Mouse (Mus musculus): Measurements from ENCODE around the gene Copa.

Copa gene

DNA sequence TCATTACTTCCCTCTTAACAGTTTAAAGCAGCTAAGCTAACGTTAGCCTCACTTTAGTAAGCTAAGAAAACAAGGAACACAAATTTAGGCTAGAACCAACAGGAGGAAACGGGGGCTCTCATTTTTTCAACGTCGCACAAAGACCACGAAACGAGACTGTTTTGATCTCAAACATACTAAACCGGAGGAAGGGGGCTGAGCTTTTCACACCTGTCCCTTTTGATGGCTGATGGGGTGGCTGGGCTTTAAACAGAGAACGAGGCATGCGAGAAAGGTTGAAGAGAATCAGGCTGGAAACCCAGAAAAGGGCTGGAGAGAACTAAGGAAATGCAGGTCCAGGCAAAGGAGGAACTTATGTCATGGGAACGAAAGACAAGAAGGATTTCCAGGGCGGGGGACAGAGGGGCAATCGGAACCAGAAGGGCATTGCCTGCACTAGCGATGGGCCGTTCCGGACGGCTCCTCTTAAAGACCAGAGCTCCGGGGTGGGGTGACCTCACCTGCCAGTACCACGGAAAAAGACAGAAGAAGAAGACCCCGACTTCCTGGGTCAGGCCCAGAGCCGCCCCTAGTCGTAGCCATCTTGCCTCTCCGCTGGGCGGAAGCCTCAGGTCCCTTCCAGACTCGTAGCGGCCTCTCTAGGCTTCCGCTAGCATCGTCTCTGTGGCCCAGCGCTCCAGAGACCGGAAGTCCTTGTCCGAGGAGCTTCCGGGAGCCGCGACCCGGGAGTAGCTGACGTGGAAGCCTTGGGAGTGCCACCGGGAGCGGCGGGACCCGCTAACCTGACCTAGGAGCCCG, at the start of gene Copa, which contains the start of gene Ncstn:
Gene Copa, plus strand, starts transcription at position 429 of the 798 bp plus-strand sequence.
Gene Ncstn, minus strand, starts transcription at position 695 of the 798 bp plus-strand sequence.
- peak; percentile 69 for DNase-seq (ENCODE audit: low spot score)

DNA sequence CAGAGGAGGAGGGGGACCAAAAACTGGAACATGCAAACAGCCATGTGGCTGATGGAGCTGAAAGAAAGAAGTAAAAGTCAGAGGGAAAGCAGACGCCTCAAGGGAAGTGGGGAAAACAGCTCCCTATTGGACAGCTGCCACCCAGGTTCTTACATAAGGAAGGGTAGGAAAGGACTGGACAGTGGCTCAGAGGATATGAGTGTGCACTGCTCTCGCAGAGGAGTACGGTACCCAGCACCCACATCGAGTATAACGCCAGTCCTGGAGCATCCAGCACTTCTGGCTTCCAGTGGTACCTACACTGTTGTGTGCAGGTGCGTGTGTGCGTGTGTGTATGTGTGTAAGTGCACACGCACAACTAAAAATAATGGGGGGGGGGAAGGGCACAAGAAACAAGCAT, 35.9 kb upstream of the Copa start:
- no peak for DNase-seq (ENCODE audit: low spot score)

DNA sequence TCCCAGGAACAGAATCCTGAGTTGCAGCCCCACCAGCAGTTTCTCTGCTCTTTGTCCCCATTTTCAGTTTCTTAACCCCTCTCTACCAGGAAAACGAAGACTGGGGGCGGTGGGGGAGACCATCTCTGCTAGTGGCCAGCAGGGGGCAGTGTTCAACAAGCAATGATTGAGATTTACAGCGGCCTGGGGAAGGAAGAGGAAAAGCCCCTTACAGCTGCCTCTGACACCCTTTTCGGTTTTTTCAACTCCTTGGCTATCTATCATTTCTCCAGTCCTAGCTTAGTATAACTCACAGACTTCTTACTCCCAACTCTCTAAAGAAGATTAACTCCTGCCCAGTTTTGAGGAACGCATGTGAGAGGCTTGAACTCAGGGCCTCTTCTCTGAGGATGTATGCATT, 35.4 kb upstream of the Copa start:
- DNase-seq (ENCODE audit: low spot score): no peak

GRCm38 (mm10) chr1:172048241-172048734, 34.0 kb upstream of the Copa start:
- no peak for DNase-seq (ENCODE audit: low spot score)

DNA sequence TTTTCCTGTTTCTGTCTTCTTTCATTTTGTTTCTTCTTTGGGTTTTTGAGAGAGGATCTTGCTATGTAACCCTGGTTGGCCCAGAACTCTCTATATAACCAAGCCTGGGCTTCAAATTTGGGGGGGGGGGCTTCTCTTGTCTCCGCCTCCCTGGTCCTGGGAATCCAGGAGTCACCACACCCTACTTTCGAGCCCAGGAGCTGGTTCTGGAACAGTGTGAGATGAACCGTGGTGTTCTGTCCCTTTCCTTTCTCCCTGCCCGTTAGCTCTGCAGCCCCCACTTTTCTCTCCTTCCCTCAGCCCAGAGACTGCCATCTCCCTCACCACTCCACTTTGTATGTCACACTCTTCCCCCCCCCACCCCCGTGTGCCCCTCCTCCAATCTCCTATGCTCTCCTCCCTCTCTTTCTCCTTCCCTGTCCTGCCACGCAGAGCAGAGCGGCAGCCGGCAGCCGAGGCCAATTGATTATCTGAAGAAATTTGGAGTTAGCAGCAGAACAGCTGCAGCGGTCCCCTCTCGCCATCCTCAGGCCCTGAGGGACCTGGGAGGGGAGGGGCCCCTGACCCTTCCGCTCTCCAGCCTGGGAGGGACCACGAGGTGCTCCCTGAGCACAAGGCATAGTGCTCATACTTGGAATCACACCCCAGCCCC, 33.1 kb upstream of the Copa start:
- DNase-seq (ENCODE audit: low spot score): no peak

DNA sequence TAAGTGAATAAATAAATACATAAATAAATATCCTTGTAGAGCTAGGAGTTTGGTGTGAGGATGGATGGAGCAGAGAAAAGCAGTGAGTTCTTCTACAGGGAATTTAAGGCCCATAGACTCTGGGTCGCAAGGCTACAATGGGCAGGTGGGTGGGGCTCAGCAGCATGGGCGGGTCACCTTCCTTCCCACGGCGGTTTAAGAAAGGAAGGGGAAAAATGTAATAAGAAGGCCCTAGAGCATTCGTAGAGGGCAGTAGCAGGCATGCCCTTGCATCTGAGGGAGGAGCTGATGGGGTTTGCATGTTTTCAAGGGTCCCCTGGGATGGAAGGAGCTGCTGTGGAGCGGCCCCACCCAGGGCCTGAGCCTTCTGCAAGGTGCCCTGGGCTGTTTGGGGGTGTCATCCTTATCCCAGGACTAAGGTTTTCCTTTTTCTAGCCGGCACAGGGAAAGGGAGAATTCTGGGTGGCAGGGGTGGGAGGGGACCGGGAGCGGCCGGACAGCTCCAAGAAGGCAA, 29.5 kb upstream of the Copa start:
- no peak for DNase-seq (ENCODE audit: low spot score)

- DNase-seq (ENCODE audit: low spot score): no peak
Measured at GRCm38 (mm10) chr1:172053541-172054440, 28.5 kb upstream of the Copa start.

DNA sequence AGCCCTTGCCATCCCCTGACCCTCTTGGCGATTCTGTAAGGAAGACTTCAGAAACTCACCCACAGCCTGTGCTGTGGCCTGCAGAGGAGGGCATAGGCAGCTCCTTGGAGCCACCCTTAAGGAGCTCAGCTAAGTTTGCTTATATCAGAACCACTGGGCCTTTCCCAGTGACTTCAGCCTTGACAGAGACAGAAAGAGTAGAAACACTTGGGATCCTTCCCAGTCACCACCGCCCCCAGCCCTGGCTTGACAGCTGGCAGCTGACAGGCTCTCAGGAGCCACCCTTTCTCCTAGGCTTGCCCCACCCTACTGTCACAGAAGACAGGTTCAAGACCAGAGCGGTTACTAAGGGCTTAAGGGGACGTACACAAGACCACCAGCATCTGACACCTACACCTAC, 26.1 kb upstream of the Copa start:
- DNase-seq (ENCODE audit: low spot score): no peak

GRCm38 (mm10) chr1:172057491-172057921, 24.8 kb upstream of the Copa start, which contains the start of gene Nhlh1:
Gene Nhlh1, minus strand, starts transcription at chr1:172057573.
- no peak for DNase-seq (ENCODE audit: low spot score)

- no peak for DNase-seq (ENCODE audit: low spot score)
Measured at GRCm38 (mm10) chr1:172058321-172058720, 24.0 kb upstream of the Copa start.

DNA sequence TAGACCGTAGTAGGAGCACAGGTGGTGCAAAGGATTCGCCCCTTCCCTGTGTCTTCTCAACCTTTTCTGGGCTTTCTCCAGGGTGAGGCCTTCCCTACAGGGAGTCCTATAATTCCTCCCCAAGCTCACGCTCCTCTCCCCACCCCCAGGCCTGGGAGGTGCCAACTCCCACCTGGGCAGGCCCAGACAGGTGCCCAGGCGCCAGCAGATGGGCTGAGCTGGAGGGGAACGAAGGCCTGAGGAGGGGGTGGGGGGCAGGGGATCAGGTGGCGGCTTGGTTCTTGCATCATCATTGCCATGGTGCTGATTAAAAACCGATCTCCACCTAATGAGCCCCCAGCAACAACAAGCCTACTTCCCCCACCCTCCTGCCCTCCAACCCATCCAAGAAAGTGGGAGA, 23.5 kb upstream of the Copa start:
- DNase-seq (ENCODE audit: low spot score): no peak

- no peak for DNase-seq (ENCODE audit: low spot score)
Measured at GRCm38 (mm10) chr1:172060659-172061058, 21.7 kb upstream of the Copa start.

DNA sequence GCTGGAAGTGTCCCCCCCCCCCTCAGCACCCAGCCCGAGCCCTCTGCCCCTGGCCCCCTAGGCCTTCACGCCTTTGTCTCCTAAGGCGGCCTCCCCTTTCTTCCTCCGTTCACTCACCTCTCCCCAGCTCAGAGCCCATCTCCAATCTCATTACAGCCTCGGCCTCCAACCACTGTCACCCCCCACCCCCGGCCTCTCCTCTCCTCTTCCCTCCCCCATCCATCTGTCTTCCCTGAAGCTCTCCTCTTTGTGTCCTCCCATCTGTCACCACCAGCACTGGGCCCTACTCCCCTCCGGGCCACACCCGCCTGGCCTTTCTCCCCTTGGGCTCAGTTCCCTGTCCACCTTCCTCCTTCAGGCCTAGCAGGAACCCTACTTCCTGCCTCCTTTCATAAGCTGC, 21.1 kb upstream of the Copa start:
- no peak for DNase-seq (ENCODE audit: low spot score)

DNA sequence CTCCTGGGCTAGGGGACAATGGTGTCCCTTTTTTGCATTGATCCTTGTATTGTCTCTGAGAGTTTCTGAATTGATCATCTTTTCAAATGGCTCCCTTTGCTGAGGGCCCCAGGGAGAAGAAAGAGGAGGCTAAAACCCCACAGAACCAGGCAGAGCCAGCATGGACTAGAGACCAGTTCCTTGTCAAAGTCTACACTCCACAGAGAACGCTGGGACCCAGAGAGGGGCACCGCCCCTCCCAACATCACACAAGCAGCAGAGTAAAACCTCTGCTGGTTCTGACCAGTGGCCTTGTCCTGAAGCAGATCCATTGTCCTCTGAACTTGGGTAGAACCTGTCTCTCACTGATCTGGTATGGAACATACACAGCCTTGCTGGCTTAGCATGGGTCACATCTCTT, 20.2 kb upstream of the Copa start:
- DNase-seq (ENCODE audit: low spot score): no peak

DNA sequence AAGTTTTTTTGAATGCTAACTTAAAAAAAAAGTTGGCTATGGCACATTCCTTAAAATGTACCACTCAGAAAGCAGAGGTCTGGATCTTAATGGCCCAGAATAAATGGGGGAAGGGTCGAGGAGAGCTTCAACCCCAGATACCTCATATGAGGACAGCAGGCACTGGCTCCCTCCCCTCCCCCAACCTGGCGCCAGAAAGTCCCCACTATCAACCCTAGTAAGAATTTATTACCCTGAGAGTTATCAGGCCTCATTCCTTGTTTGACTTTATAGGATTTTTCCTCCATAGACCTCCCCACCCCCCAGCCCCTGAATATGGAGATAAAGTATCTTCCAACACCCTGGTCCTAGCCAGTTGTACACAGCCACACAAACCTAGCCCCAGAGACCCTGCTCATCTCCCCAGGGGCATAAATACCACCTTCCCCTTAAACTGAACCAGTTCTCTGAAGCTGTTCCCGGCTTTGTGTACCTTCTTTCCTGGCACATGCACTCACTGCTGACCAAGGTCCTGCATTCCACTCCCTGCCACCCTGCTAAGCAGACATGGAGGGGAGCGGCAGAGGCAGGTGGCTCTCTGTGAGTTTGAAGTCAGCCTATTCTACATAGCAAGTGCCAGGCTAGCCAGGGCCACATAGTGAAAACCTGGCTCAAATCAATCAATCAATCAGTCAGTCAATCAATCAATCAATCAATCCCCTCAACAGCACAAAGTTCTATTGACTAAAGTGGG, 18.9 kb upstream of the Copa start:
- DNase-seq (ENCODE audit: low spot score): no peak

- DNase-seq (ENCODE audit: low spot score): no peak
Measured at GRCm38 (mm10) chr1:172064613-172065141, 17.7 kb upstream of the Copa start.

- DNase-seq (ENCODE audit: low spot score): no peak
Measured at GRCm38 (mm10) chr1:172070227-172070626, 12.1 kb upstream of the Copa start.

GRCm38 (mm10) chr1:172071556-172071955, 10.8 kb upstream of the Copa start:
- no peak for DNase-seq (ENCODE audit: low spot score)

GRCm38 (mm10) chr1:172072604-172073003, 9.7 kb upstream of the Copa start:
- no peak for DNase-seq (ENCODE audit: low spot score)

- no peak for DNase-seq (ENCODE audit: low spot score)
Measured at GRCm38 (mm10) chr1:172077981-172078380, 4.3 kb upstream of the Copa start.

DNA sequence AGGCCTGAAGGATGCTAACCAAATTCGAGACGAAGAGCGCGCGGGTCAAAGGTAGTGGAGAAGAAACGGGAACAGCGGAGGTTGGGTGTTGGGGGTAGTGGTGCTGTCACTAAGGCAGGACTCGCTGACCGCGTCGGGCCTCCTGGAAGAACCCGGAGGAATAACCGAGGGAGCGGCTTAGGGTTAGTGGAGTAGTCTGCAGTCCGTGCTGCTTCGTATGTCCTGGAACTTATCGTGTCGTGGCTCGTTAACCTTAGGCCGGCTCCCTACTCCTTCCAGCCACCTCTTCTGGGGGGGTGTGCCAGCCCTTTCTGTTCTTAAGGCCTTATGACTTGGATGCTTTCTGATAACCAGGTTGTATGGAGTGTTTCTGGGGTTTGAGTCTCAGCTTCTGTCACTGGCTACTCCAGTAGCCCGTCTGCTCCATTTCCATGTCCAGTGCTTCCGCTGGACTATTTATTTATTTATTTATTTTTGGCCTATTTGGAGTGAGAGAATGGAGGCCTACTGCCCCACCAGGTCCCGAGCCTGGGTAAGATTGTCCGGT, 643 bp downstream of the Copa start:
- DNase-seq (ENCODE audit: low spot score): no peak
